Mouse (Mus musculus) intestine, embryonic 14.5 days (tissue): Measurements from ENCODE around the gene Dip2b. TPM values are rescaled to one million over a fixed set of nuclear protein-coding genes. Genes with fewer than 3 reads are reported as not detected.
"Not testable (repeated sequence)": the region's sequence is repeated elsewhere in the genome, so short reads cannot be mapped to it uniquely, and the experiment has no call there.

ENCODE experiments used
- ATAC-seq: fragments of 200-750 bp; cut with Nextera tagmentation; replicated peaks from 2 replicates; pipeline ENCODE4 v1.8.0; 2017; ENCODE audit warnings: low read depth, moderate number of reproducible peaks, moderate TSS enrichment, moderate library complexity; ENCODE audit not compliant: low FRiP score, low TSS enrichment
- DNase-seq: peaks from one replicate; pipeline ENCODE4 v3.0.0-alpha.2; 2018; ENCODE audit warnings: low spot score
- H3K27ac ChIP-seq: fragments of 300-500 bp; sonication (generic); 2 replicates; pipeline ENCODE4 v1.5.1; 2014; ENCODE audit warnings: low read depth, mild to moderate bottlenecking, control low read depth
- H3K27me3 ChIP-seq: fragments of 300-500 bp; sonication (generic); replicated peaks from 2 replicates; pipeline ENCODE4 v1.6.1; 2014; ENCODE audit warnings: low read length, control low read depth; ENCODE audit not compliant: control insufficient read depth, insufficient read depth
- H3K36me3 ChIP-seq: fragments of 300-500 bp; sonication (generic); 2 replicates; pipeline ENCODE4 v1.6.1; 2014; ENCODE audit warnings: low read length, control low read depth; ENCODE audit not compliant: control insufficient read depth, insufficient read depth
- H3K4me1 ChIP-seq: fragments of 300-500 bp; sonication (generic); replicated peaks from 2 replicates; pipeline ENCODE4 v1.6.1; 2014; ENCODE audit warnings: low read length, control low read depth, mixed read lengths; ENCODE audit not compliant: control insufficient read depth, insufficient read depth
- H3K4me2 ChIP-seq: fragments of 300-500 bp; sonication (generic); 2 replicates; pipeline ENCODE4 v1.6.1; 2014; ENCODE audit warnings: low read length
- H3K4me3 ChIP-seq: fragments of 300-500 bp; sonication (generic); 2 replicates; pipeline ENCODE4 v1.5.1; 2014; ENCODE audit warnings: low read depth, low read length, control low read depth, mixed read lengths
- H3K9ac ChIP-seq: fragments of 300-500 bp; sonication (generic); 2 replicates; pipeline ENCODE4 v1.6.1; 2014; ENCODE audit warnings: mild to moderate bottlenecking, low read length
- H3K9me3 ChIP-seq: fragments of 300-500 bp; sonication (generic); 2 replicates; pipeline ENCODE4 v1.6.1; 2016; ENCODE audit warnings: low read length, control low read depth; ENCODE audit not compliant: control insufficient read depth
- WGBS: fragments of 180-500 bp; shearing (Covaris S2); extraction: QIAGEN DNeasy Blood & Tissue Kit; methylation state at CpG from one replicate; pipeline ENCODE4 v1.1.7; 2014; 5-methylcytosine and 5-hydroxymethylcytosine counted together
- polyA plus RNA-seq: library from polyadenylated mRNA; unstranded; fragments of >200 nt; fragmentation: Nextera tagmentation; extraction: Ambion mirVana; gene quantifications from 2 replicates; pipeline ENCODE4 v1.2.1, GENCODE M21; 2014

Gene Dip2b
- polyA plus RNA-seq, 1 experiment from 2014 or later: 15.2 TPM

DNA sequence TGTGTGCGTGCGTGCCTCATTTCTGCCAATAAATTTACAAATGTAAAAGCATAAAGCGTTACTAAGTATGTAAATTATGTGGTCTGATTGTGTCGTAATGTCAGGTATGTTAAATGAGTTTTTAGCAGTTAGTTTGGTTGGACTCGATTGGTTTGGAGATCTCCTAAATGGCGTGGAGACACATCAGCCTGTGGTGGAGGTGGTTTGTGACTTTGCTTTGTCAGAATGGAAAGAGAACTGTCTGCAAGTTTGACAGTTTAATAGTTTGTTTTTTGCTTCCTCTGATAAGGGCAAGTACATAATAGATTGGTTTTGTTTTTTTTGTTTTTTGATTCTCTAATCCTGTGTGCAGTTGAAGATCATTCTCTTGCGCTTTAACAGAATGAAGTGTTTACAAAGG, 221.9 kb downstream of the Dip2b start:
- WGBS: 84% methylated on average over 7 of the region's 7 CpGs
- ATAC-seq, H3K4me2 ChIP-seq, H3K4me3 ChIP-seq, H3K9ac ChIP-seq, H3K9me3 ChIP-seq, H3K27me3 ChIP-seq, H3K27ac ChIP-seq, H3K4me1 ChIP-seq, DNase-seq: not testable (repeated sequence)
- H3K36me3 ChIP-seq: peaks cover 49% of the 10 kb centered on the region

- Histone ChIP-seq H3K9ac (no peak overlapping the region), H3K9me3 (no peaks in the 10 kb centered on the region), H3K36me3 (peaks cover 19% of the 10 kb centered on the region; the same call in 1 of the 2 replicates), H3K27me3 (no peaks in the 10 kb centered on the region), H3K27ac (no peak overlapping the region), H3K4me2 (no peak overlapping the region), H3K4me1 (no peaks in the 10 kb centered on the region), H3K4me3 (no peak overlapping the region)
- 26% methylated on average over 4 of the region's 4 CpGs for WGBS
- DNase-seq (no peak), ATAC-seq (no peak)
Observed at GRCm38 (mm10) chr15:100263246-100263905, 224.9 kb downstream of the Dip2b start.

DNA sequence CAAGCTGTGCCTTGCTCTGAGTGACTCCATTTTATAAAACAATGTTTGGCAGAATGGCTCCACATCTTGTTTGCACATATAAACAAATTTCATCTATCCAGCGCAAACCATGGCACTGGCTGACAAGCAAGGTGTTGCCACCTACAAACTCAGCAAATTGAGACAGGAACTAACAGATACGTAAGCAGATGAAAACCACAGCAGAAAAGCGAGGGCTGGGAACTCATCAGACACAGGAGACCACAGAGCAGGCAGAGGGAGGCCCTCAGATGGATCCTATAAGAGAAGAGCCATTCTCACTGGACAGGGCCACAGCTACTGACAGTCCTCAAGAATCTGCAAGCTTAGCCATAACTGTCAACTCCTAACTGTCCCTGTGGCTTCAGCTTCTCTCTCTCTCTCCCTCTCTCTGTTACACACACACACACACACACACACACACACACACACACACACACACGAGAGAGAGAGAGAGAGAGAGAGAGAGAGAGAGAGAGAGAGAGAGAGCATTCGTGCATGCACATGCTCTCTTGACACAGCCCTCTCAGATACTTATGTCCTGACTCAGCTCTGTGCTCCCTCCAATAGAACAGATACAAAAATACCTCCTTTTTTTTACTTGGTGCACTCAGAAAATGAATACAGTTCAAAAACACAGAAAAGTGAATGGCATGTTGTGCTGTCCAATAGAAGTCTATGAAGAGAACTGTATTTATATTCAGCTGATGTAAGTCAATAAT, 227.3 kb downstream of the Dip2b start:
- H3K9me3 ChIP-seq: no peaks in the 10 kb centered on the region
- ATAC-seq (no peak), DNase-seq (no peak)
- no peak overlapping the region for H3K27ac ChIP-seq
- H3K4me3 ChIP-seq: no peak overlapping the region
- H3K4me2 ChIP-seq: no peak overlapping the region
- H3K9ac ChIP-seq: no peak overlapping the region
- no peaks in the 10 kb centered on the region for H3K4me1 ChIP-seq
- no peaks in the 10 kb centered on the region for H3K27me3 ChIP-seq
- H3K36me3 ChIP-seq: peaks cover 10% of the 10 kb centered on the region; the same call in 1 of the 2 replicates
- 81% methylated on average over 4 of the region's 5 CpGs for WGBS

DNA sequence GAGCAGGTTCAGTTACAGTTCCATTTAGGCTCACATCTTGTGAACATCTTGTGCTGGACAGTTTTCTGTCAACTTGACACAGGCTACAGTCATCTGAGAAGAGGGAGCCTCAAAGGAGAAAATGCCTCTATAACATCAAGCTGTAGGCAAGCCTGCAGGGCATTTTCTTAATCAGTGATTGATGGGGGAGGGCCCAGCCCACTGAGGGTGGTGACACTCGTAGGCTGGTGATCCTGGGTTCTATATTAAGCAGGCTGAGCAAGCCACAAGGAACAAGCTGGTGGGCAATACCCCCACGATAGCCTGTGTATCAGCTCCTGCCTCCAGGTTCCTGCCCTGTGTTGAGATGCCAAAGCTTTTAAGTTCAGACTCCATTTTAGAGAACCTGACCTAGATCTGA, 230.5 kb downstream of the Dip2b start:
- Histone ChIP-seq H3K4me1 (no peaks in the 10 kb centered on the region), H3K4me2 (no peak overlapping the region), H3K27me3 (no peaks in the 10 kb centered on the region), H3K4me3 (no peak overlapping the region), H3K36me3 (no peaks in the 10 kb centered on the region), H3K9ac (no peak overlapping the region), H3K9me3 (no peaks in the 10 kb centered on the region), H3K27ac (no peak overlapping the region)
- WGBS: 77% methylated on average over 2 of the region's 2 CpGs
- DNase-seq (no peak), ATAC-seq (no peak)

Other genes starting within 250 kb of the Dip2b start
- gene Lima1, start 163.2 kb upstream of the Dip2b start, polyA plus RNA-seq: 80.3 and 87.9 TPM in 2 replicates
- 0.01 TPM in 1 of 2 replicates, not detected in the other for gene Fam186a, start 71.6 kb upstream of the Dip2b start, polyA plus RNA-seq
- gene Larp4, start 68.6 kb upstream of the Dip2b start, polyA plus RNA-seq: 47.3 and 49.0 TPM in 2 replicates
- gene Atf1, start 189.2 kb downstream of the Dip2b start, polyA plus RNA-seq: 43.7 and 47.4 TPM in 2 replicates
- gene Tmprss12, start 242.2 kb downstream of the Dip2b start, polyA plus RNA-seq: not detected in 2 replicates